ENCODE assay signal across 12 mouse cellular contexts in genomic region chr3:139949096-139949495, GRCm38 (mm10).
DNase-seq lines count a peak whose midpoint lies in the region; ATAC-seq and TF ChIP-seq lines count a peak whose summit lies in the region.
"Had no signal": no experiment of that assay in that cellular context is flagged by ENCODE, and none has a peak within 500 bp of the region (broad histone marks: within the 10 kb centered on the region; RNA-seq: fewer than 3 reads in every experiment).

No protein-coding gene starts in this region.

- H3K4me3 ChIP-seq in heart, postnatal 0 days (ENCODE audit: low read depth, low read length): no peak overlapping the region
- H3K4me3 ChIP-seq in lung, embryonic 14.5 days (ENCODE audit: low read depth, low read length): no peak overlapping the region
- H3K4me3 ChIP-seq: heart, embryonic 13.5 days; limb, embryonic 13.5 days had no signal

- no peak overlapping the region for H3K27ac ChIP-seq in heart, postnatal 0 days (ENCODE audit: low read depth)
- no peak overlapping the region for H3K27ac ChIP-seq in lung, embryonic 14.5 days (ENCODE audit: low read depth)
- H3K27ac ChIP-seq: heart, embryonic 13.5 days; limb, embryonic 13.5 days had no signal

- TF ChIP-seq EP300 in heart, postnatal 0 days (IDR thresholded peaks at IDR 0.05; ENCODE audit: low read depth): no peak

- no peak for ATAC-seq in heart, postnatal 0 days (ENCODE audit: insufficient read depth, low read depth)
- no peak for ATAC-seq in lung, embryonic 14.5 days (ENCODE audit: insufficient read depth)

- no peaks in the 10 kb centered on the region for H3K36me3 ChIP-seq in heart, postnatal 0 days (replicated peaks; ENCODE audit: control insufficient read depth, insufficient read depth, low read length)
- H3K36me3 ChIP-seq in lung, embryonic 14.5 days (ENCODE audit: insufficient read depth): no peaks in the 10 kb centered on the region
- H3K36me3 ChIP-seq: heart, embryonic 13.5 days; limb, embryonic 13.5 days had no signal

- H3K4me2 ChIP-seq in heart, postnatal 0 days (ENCODE audit: low read depth, low read length): no peak overlapping the region
- H3K4me2 ChIP-seq in lung, embryonic 14.5 days: no peak overlapping the region
- H3K4me2 ChIP-seq: heart, embryonic 13.5 days; limb, embryonic 13.5 days had no signal

- no peak for DNase-seq in heart, postnatal 0 days (ENCODE audit: low spot score)
- no peak for DNase-seq in heart, postnatal 25 days (ENCODE audit: low spot score)
- peak; percentile 10 for DNase-seq in lung, embryonic 14.5 days
- DNase-seq in lung, postnatal 14 days: no peak
- DNase-seq in brain, adult 2 months (ENCODE audit: low read depth, low spot score): peak; percentile 51
- DNase-seq in retina, adult 2 months (ENCODE audit: low read depth, low spot score): peak; percentile 6
- no peak for DNase-seq in right cerebral cortex, postnatal 36 days (ENCODE audit: low spot score in 2 of 2)
- DNase-seq in adrenal gland, postnatal 10 days: no peak
- DNase-seq: lung, postnatal 36 days; right cerebral cortex, postnatal 14 days had no signal

- no peak overlapping the region for H3K9ac ChIP-seq in heart, postnatal 0 days (replicated peaks; ENCODE audit: low read depth, low read length)
- H3K9ac ChIP-seq in lung, embryonic 14.5 days: no peak overlapping the region
- H3K9ac ChIP-seq: heart, embryonic 13.5 days; limb, embryonic 13.5 days had no signal

- no peaks in the 10 kb centered on the region for H3K4me1 ChIP-seq in heart, postnatal 0 days (ENCODE audit: control insufficient read depth, insufficient read depth)
- H3K4me1 ChIP-seq in lung, embryonic 14.5 days (ENCODE audit: insufficient read depth): no peaks in the 10 kb centered on the region
- H3K4me1 ChIP-seq: heart, embryonic 13.5 days; limb, embryonic 13.5 days had no signal

- H3K27me3 ChIP-seq in heart, postnatal 0 days (ENCODE audit: control insufficient read depth, insufficient read depth, low read length): no peaks in the 10 kb centered on the region
- H3K27me3 ChIP-seq in lung, embryonic 14.5 days (ENCODE audit: insufficient read depth, low read length): no peaks in the 10 kb centered on the region
- H3K27me3 ChIP-seq: heart, embryonic 13.5 days; limb, embryonic 13.5 days had no signal

- peak; percentile 41 for TF ChIP-seq CTCF in heart, postnatal 0 days (IDR thresholded peaks at IDR 0.05; ENCODE audit: low read depth)
- TF ChIP-seq CTCF in lung, embryonic 14.5 days (IDR thresholded peaks at IDR 0.05; ENCODE audit: low read depth): peak; percentile 27; the same call in 1 of the 2 replicates

- intact Hi-C loops in heart, postnatal 25 days (cut with DNase I): no loop called here

- WGBS in heart, postnatal 0 days: 51% methylated on average over 4 of the region's 4 CpGs
- 59% methylated on average over 4 of the region's 4 CpGs for WGBS in lung, embryonic 14.5 days

- H3K9me3 ChIP-seq in heart, postnatal 0 days (replicated peaks; ENCODE audit: control insufficient read depth, low read length): no peaks in the 10 kb centered on the region
- no peaks in the 10 kb centered on the region for H3K9me3 ChIP-seq in lung, embryonic 14.5 days (ENCODE audit: low read depth, low read length)
- H3K9me3 ChIP-seq: heart, embryonic 13.5 days; limb, embryonic 13.5 days had no signal

Comparison
In these comparisons a context has a peak if more than half of its experiments do, and no peak if none do; other contexts are left out.
1. DNase-seq: peak in lung, embryonic 14.5 days (single experiment), brain, adult 2 months (single experiment) and retina, adult 2 months (single experiment); none in heart, postnatal 0 days (single experiment), heart, postnatal 25 days (single experiment), lung, postnatal 14 days (single experiment), right cerebral cortex, postnatal 36 days (0 of 2) and adrenal gland, postnatal 10 days (single experiment).